20 mouse cellular contexts compared by ENCODE assay signal in the genomic region with DNA sequence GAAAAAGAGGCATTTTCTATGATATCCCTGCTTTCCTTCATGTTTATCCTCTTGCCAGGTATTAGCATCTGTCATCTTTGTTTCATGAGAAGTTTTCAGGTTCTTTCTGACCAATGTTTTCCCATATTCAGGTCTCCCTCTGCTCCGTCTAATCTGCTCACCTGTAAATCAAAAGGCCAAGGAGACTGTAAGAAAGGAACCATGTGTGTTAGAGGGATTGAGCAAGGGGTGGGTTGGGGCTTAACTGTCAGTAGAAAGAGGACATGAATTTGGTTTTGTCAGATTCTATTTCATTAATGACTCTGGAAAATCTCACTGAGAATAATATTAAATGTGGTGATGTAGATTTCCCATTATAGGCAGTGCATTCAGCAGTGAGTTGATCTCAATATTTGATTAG. TPM values are rescaled to one million over a fixed set of nuclear protein-coding genes. Genes with fewer than 3 reads are reported as not detected.
DNase-seq lines count a peak whose midpoint lies in the region; ATAC-seq and TF ChIP-seq lines count a peak whose summit lies in the region.
"Had no signal": no experiment of that assay in that cellular context is flagged by ENCODE, and none has a peak within 500 bp of the region (broad histone marks: within the 10 kb centered on the region; RNA-seq: fewer than 3 reads in every experiment).

No protein-coding gene starts in this region.

- H3K9me3 ChIP-seq in heart, embryonic 12.5 days (replicated peaks) = no peaks in the 10 kb centered on the region
- H3K9me3 ChIP-seq in heart, embryonic 16.5 days (replicated peaks; ENCODE audit: control insufficient read depth, low read length) = no peaks in the 10 kb centered on the region
- no peaks in the 10 kb centered on the region for H3K9me3 ChIP-seq in intestine, postnatal 0 days (ENCODE audit: control insufficient read depth)
- H3K9me3 ChIP-seq: embryonic facial prominence, embryonic 10.5 days; forebrain, embryonic 13.5 days; hindbrain, embryonic 10.5 days had no signal

- no peaks in the 10 kb centered on the region for H3K27me3 ChIP-seq in heart, embryonic 12.5 days (replicated peaks)
- no peaks in the 10 kb centered on the region for H3K27me3 ChIP-seq in heart, embryonic 16.5 days (ENCODE audit: control insufficient read depth, insufficient read depth, low read length)
- H3K27me3 ChIP-seq in intestine, postnatal 0 days (replicated peaks; ENCODE audit: control insufficient read depth, insufficient read depth, low read length) = no peaks in the 10 kb centered on the region
- H3K27me3 ChIP-seq: forebrain, embryonic 13.5 days had no signal

- no peak for DNase-seq in heart, adult 8-10 months (ENCODE audit: low spot score)
- no peak for DNase-seq in heart, postnatal 14 days
- DNase-seq in induced T-regulatory cell, adult 2 months (ENCODE audit: low read depth) = peak; percentile 18
- no peak for DNase-seq in spleen, postnatal 36 days (ENCODE audit: low spot score in 2 of 2)
- no peak for DNase-seq in embryo, embryonic 11 days
- DNase-seq: cerebellum, adult 11-12 months; cerebellum, adult 9-10 months; cerebellum, postnatal 25 days; forebrain, postnatal 0 days; gastrocnemius, postnatal 14 days had no signal

- no peak for TF ChIP-seq CTCF in intestine, postnatal 0 days (IDR thresholded peaks at IDR 0.05; ENCODE audit: low read depth)

- no peak overlapping the region for H3K4me3 ChIP-seq in heart, embryonic 12.5 days
- H3K4me3 ChIP-seq in heart, embryonic 16.5 days (ENCODE audit: low read length) = no peak overlapping the region
- H3K4me3 ChIP-seq in intestine, postnatal 0 days (ENCODE audit: low read depth, low read length) = no peak overlapping the region
- H3K4me3 ChIP-seq: embryonic facial prominence, embryonic 10.5 days; forebrain, embryonic 13.5 days; hindbrain, embryonic 10.5 days had no signal

- no peak overlapping the region for H3K9ac ChIP-seq in heart, embryonic 12.5 days
- H3K9ac ChIP-seq in heart, embryonic 16.5 days (ENCODE audit: low read length) = no peak overlapping the region
- H3K9ac ChIP-seq in intestine, postnatal 0 days (ENCODE audit: low read depth, low read length) = no peak overlapping the region
- H3K9ac ChIP-seq: forebrain, embryonic 13.5 days; forebrain, postnatal 0 days; hindbrain, embryonic 14.5 days had no signal

- ATAC-seq in heart, embryonic 12.5 days (ENCODE audit: insufficient number of reproducible peaks, low FRiP score) = no peak
- ATAC-seq in heart, embryonic 16.5 days (replicated peaks; ENCODE audit: extremely low read depth, insufficient read depth, low FRiP score) = no peak
- peak; percentile 45; the same call in 1 of the 2 replicates for ATAC-seq in intestine, postnatal 0 days
- ATAC-seq: forebrain, embryonic 13.5 days; forebrain, postnatal 0 days had no signal

- peak overlapping the region; percentile 67 for H3K4me2 ChIP-seq in heart, embryonic 12.5 days
- peak overlapping the region; percentile 41; the same call in 1 of the 2 replicates for H3K4me2 ChIP-seq in heart, embryonic 16.5 days (ENCODE audit: low read depth, low read length)
- H3K4me2 ChIP-seq in intestine, postnatal 0 days (replicated peaks; ENCODE audit: low read depth) = peak overlapping the region; percentile 37
- H3K4me2 ChIP-seq: forebrain, embryonic 13.5 days had no signal

- no peak overlapping the region for H3K27ac ChIP-seq in heart, embryonic 12.5 days (ENCODE audit: poor library complexity, severe bottlenecking)
- H3K27ac ChIP-seq in heart, embryonic 16.5 days (ENCODE audit: low read length) = no peak overlapping the region
- H3K27ac ChIP-seq in intestine, postnatal 0 days (ENCODE audit: low read depth, low read length) = no peak overlapping the region
- H3K27ac ChIP-seq: embryonic facial prominence, embryonic 10.5 days; forebrain, embryonic 13.5 days; hindbrain, embryonic 10.5 days; hindbrain, embryonic 14.5 days had no signal

- 0 out of 2 replicates have a peak, but pooled peaks cover 2% of the 10 kb centered on the region for H3K4me1 ChIP-seq in heart, embryonic 12.5 days (replicated peaks)
- no peaks in the 10 kb centered on the region for H3K4me1 ChIP-seq in heart, embryonic 16.5 days (ENCODE audit: control insufficient read depth, insufficient read depth, low read length)
- H3K4me1 ChIP-seq in intestine, postnatal 0 days (replicated peaks; ENCODE audit: control insufficient read depth, insufficient read depth, low read length) = no peaks in the 10 kb centered on the region
- H3K4me1 ChIP-seq: embryonic facial prominence, embryonic 10.5 days; forebrain, embryonic 13.5 days; hindbrain, embryonic 10.5 days had no signal

- 48% methylated on average over 1 of the region's 1 CpGs for WGBS in heart, embryonic 12.5 days
- 47% methylated on average over 1 of the region's 1 CpGs for WGBS in heart, embryonic 16.5 days
- 53% methylated on average over 1 of the region's 1 CpGs for WGBS in intestine, postnatal 0 days

- intact Hi-C loops in heart, postnatal 14 days (cut with DNase I) = no loop called here

- H3K36me3 ChIP-seq in heart, embryonic 12.5 days = no peaks in the 10 kb centered on the region
- H3K36me3 ChIP-seq in heart, embryonic 16.5 days (ENCODE audit: control insufficient read depth, insufficient read depth) = no peaks in the 10 kb centered on the region
- H3K36me3 ChIP-seq in intestine, postnatal 0 days (ENCODE audit: control insufficient read depth, insufficient read depth) = no peaks in the 10 kb centered on the region
- H3K36me3 ChIP-seq: embryonic facial prominence, embryonic 10.5 days; hindbrain, embryonic 10.5 days had no signal

RNA-seq across cellular contexts. Expression of a gene that starts 45.6 kb away (rescaled TPM):
- not detected in 2 replicates for polyA plus RNA-seq in heart, embryonic 12.5 days (2016; fragmentation: Nextera tagmentation; extraction: Ambion mirVana)
- under 1 TPM in 2 of 4 experiments, not detected in 2; 0.11 to 0.16 TPM for total RNA-seq in heart, adult 8-10 months (2022)
- polyA plus RNA-seq in heart, embryonic 16.5 days (2015; fragmentation: Nextera tagmentation; extraction: Ambion mirVana) = 1.3 and 4.3 TPM in 2 replicates
- total RNA-seq in heart, postnatal 14 days (2021) = under 1 TPM; 0.17 to 0.19 TPM
- 0.04 and 0.08 TPM in 2 replicates for polyA plus RNA-seq in intestine, postnatal 0 days (2015; fragmentation: Nextera tagmentation; extraction: Ambion mirVana)
- total RNA-seq: gastrocnemius, adult 18-20 months; MEL had no signal
- polyA plus RNA-seq: C2C12; embryonic facial prominence, embryonic 10.5 days had no signal
